Mouse (Mus musculus): ENCODE measurements around the gene Shld2.

Shld2 gene

GRCm38 (mm10) chr14:34281736-34282269 lies 28.5 kb downstream of the Shld2 start:
- 97% methylated on average over 5 of the region's 5 CpGs for whole genome bisulfite sequencing

DNA sequence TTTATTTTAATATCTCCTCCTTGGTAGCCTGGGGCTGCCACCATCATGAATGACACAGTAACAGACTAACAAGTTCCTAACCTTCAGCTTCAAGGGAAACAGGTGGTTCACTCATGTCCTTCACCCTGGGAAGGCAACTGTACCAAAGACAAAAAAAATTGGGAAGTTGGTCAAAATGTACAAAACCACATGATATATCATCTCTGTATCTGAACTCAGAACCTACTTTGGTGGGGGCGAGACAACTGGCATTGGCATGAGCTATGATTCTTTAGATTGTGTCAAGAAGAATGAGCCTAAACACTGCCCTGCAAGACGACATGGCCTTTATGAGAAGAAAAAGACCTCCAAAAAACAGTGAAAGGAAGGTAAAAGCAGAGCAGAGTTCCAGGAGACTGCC lies 29.5 kb downstream of the Shld2 start:
- 92% methylated on average over 2 of the region's 2 CpGs for WGBS

- WGBS, result 73% methylated on average over 4 of the region's 4 CpGs
These were observed 30.6 kb downstream of the Shld2 start for GRCm38 (mm10) chr14:34279726-34280125.

DNA sequence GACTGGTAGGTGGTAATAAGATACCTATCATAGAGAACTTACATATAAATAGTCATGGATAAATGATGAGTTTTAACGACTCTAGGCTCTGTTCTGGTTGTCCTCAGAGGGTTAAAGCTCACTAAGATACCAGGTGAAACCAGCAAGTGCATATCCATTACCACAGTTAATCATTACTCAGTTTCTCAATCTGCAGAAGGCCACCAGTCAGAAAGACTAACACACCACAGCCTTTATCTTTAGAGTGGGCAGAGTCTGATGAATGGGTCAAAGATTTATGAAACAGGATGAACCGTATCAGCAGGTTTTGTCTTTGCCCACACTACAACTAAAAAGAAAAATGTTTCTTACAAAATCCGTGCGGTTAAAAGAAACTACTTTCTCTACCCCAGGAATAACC lies 35.1 kb downstream of the Shld2 start:
- WGBS, result 96% methylated on average over 4 of the region's 4 CpGs

GRCm38 (mm10) chr14:34274141-34274540 lies 36.2 kb downstream of the Shld2 start:
- WGBS, result 96% methylated on average over 3 of the region's 3 CpGs

DNA sequence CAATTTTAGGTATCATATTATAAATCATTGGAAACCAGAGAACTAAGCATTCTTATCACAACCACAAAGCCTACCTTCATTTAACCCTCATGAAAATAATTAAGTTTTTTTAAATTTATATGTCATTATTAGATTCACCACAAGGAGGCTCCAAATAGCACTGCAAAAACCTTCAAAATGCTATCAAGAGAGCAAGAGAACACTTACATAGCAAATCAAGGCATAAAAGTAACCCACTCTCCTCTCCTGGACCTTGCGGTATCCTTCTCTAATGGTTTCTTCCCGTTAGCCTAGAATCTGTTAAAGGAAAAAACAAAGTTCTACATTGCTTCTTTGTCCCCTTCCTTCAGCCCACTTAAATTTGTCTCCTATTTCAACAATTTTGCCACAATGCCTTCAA lies 37.0 kb downstream of the Shld2 start:
- 50% methylated on average over 2 of the region's 2 CpGs for WGBS

GRCm38 (mm10) chr14:34268046-34268445 lies 42.2 kb downstream of the Shld2 start:
- 85% methylated on average over 9 of the region's 9 CpGs for WGBS

DNA sequence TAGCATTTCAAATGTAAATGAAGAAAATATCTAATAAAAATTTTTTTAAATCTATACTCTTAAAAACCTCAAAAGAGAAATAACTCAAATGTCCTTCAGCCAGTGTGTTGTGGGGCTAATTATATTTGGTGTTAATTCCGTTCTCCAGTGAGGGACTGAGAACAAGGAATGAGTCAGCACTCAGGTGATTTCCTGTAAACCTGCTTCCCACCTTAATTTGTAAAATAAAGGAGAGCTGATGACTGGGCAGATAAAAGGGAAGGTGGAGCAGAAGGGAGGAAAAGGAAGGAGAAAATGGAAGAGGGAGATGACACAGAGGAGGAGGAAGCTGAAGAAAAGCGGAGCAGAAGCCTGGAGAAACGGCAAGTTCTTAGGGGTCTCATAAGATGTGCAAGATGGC lies 51.8 kb downstream of the Shld2 start:
- 83% methylated on average over 3 of the region's 3 CpGs for WGBS

- WGBS, result 92% methylated on average over 4 of the region's 4 CpGs
These were observed 57.0 kb downstream of the Shld2 start for GRCm38 (mm10) chr14:34253261-34253660.

GRCm38 (mm10) chr14:34252470-34253145 lies 57.7 kb downstream of the Shld2 start:
- WGBS, result 88% methylated on average over 6 of the region's 6 CpGs

DNA sequence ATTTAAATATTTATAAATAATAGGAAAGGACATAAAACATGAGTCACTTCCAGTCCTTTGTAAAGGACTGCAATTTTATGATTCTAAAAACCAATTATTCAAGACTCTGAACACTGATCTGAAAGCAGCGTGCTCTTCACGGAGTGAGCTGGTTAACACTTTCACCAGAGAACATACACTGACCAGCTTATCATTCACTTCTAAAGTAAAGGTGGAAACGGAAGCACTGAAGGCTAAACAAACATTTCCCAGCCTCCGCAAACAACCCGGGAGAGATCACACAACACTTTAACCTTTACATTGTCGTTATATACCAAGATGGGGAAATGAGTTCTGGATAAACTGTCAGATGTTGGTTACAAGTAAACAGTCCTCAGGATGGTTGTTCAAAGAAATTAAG lies 69.6 kb downstream of the Shld2 start:
- WGBS, result 92% methylated on average over 6 of the region's 6 CpGs

DNA sequence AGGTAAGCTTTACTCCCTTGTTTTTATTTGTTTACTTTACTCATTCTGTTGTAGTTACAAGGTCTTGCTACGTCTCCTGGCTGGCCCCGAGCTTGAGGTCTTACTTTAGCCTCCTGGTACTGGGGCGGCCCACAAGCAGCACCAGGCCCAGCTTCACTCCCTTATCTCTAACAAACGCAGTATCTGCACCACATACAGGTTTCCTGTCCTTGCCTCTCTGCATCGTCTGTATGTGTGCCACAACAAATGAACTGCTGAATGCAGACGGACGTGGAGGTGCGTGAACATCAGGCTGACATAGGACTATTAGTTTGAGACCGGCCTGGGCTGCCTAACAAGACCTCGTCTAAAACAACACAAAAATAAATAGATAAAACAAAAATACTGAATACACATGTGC lies 70.0 kb downstream of the Shld2 start:
- 87% methylated on average over 10 of the region's 10 CpGs for WGBS

DNA sequence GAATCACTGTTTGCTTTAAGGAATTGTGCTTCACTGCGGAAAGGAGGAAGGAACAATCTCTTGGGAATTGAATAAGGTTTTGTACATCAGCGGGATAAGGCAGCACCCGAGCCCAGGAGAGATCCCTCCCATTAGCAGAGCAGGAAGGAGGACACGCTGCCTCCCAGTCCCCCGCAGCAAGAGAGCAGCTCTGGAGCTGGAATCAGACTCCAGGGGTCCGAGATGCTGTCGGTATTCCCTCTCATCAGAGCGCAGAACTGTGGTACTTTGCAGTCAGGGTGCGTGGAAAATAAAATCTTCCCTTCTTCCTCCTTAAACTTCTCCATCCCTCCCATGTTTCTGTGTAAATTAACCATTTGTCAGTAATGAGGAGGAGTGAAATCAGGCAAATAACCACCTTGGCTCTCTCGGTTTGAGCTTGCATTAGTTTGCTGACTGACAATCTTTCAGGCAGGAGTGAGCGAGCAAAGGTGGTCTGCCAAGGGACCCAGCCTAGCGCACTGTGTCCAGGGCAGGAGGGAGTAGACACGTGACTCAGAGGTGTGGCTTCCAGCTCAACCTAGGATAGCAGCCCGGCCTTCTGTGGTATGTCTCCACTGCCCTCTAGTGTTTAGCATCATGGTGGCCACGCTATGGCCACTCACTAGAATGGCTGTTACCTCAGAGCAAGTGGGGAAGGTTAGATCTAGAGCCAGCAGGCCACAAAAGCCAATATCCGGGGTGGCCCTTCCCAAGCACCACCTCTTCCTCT lies 75.5 kb downstream of the Shld2 start:
- 28% methylated on average over 16 of the region's 16 CpGs for WGBS

DNA sequence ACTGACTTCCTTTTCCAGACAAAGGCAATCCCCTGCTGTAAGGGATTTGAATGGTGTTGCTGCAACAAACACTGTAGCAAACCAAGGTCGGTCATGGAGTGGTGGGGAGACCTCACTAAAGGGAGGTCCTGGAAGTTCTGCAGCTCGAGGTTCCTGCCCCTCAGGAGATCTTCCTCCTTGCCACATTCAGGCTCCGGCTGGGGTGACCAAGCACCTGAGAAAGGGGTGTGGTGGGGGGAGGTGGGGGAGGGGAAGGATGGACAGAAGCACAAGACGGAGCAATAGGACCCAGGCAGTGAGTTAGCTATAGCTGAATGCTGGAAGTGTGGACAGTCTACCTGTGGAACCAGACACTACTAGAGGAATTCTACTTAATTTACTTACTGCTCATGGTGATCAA lies 76.4 kb downstream of the Shld2 start:
- WGBS, result 85% methylated on average over 4 of the region's 4 CpGs

DNA sequence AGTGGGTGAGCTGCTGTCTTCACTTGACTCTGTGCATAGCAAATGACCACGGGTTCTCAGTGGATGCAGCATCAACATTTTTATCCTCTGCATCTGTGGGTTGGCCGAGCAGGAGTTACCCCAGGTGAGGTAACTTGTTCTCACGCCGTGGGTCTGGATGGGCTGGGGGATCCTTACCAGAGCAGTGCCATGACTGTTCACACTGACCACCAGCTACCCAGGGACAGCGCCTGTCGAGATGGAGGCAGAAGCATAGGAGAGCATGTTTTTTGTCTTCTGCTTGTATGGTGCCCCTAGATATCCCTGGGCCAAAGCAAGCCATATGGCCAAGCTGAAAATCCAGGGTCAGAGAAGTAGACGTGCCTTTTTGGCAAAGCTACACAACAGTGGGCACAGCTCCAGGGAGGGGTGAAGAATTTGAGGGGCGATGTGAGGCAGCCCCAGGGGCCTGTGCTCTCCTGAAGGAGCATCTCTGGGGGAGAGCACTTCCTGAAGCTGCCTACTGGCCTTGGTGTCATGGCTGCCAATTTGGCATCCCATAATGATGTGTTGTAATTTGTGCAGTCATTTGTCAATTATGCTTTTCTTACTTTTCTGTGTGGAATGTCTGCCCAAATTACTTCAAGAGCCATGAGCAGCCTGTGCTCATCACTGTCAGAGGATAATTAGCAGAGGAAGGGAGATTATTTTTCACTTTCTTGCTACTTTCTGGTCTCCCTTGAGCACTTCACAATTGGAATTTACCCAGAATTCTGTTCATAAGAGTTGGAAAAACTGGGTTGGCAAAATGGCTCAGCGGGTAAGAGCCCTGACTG lies 77.2 kb downstream of the Shld2 start:
- 90% methylated on average over 9 of the region's 9 CpGs for WGBS

DNA sequence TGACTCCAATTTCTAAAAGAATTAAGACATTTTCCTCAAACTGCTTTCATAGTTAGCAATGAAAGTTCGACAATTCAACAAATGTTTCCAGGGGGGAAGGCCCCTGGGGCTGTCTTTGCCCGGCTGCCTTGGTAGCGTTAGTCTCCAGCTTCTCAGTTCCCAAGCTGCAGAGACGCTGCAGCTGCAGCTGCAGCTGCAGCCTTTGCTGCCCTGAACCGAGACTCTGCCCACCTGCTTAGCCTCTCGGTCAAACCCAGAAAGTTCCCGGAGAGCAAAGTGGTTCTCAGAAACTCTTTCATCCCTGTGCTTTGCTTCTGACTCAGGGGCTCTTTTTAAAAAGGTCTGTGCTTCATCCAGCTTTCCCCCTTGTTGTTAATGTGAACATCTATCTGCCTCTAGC lies 78.0 kb downstream of the Shld2 start:
- WGBS, result 79% methylated on average over 7 of the region's 7 CpGs

GRCm38 (mm10) chr14:34228830-34229506 lies 81.3 kb downstream of the Shld2 start:
- 89% methylated on average over 10 of the region's 10 CpGs for WGBS

DNA sequence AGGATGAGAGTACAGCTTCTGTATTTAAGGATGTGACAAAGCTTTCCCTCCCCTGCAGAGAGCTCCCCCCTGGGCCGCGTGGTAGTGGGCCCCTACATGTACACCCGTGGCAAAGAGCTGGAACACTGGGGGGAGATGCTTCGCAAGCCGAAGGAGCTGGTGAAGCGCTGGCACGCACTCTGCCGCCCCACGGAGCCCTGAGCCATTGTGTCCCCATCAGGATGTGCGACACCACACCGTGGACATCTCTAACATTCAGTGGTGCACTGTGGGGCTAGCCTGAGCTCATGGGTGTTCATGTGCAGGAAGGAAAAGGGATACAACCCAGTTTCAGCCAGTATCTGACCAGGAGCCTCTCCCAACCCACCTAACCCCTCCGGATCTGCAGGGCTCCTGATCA lies 82.3 kb downstream of the Shld2 start:
- 85% methylated on average over 12 of the region's 12 CpGs for WGBS

- 67% methylated on average over 4 of the region's 4 CpGs for WGBS
These were observed 83.7 kb downstream of the Shld2 start for GRCm38 (mm10) chr14:34226566-34226965.

GRCm38 (mm10) chr14:34225986-34226385 lies 84.3 kb downstream of the Shld2 start:
- 86% methylated on average over 9 of the region's 9 CpGs for WGBS

GRCm38 (mm10) chr14:34223362-34223898 lies 86.9 kb downstream of the Shld2 start:
- 69% methylated on average over 5 of the region's 5 CpGs for WGBS

Data from cerebral cortex, adult 2 months (tissue).